Mouse (Mus musculus): Measurements from ENCODE around the gene Atp5g2. TPM values are rescaled to one million over a fixed set of nuclear protein-coding genes. Genes with fewer than 3 reads are reported as not detected.

Atp5g2 gene
- polyA plus RNA-seq, 1 experiment: 53.6 TPM

GRCm38 (mm10) chr15:102685791-102686190 lies 13.6 kb upstream of the Atp5g2 start:
- peaks cover 5% of the 10 kb centered on the region for H3K4me1 ChIP-seq (ENCODE audit: control insufficient read depth, insufficient read depth, low read length)
- H3K27ac ChIP-seq (ENCODE audit: control insufficient read depth, insufficient read depth, low read depth, low read length): no peak overlapping the region
- no peaks in the 10 kb centered on the region for H3K36me3 ChIP-seq (ENCODE audit: control insufficient read depth, insufficient read depth, low read length)
- H3K4me3 ChIP-seq (ENCODE audit: control insufficient read depth, low read depth, low read length): no peak overlapping the region
- no peaks in the 10 kb centered on the region for H3K27me3 ChIP-seq (ENCODE audit: control insufficient read depth, insufficient read depth, low read length)
- TF ChIP-seq POLR2A (IDR thresholded peaks at IDR 0.05; ENCODE audit: control insufficient read depth, low read depth, low read length) (no peak), CTCF (IDR thresholded peaks at IDR 0.05; ENCODE audit: control insufficient read depth, insufficient read depth, insufficient replicate concordance, low read depth, low read length) (no peak)

GRCm38 (mm10) chr15:102683670-102684069 lies 11.5 kb upstream of the Atp5g2 start:
- no peaks in the 10 kb centered on the region for H3K36me3 ChIP-seq (ENCODE audit: control insufficient read depth, insufficient read depth, low read length)
- TF ChIP-seq CTCF (IDR thresholded peaks at IDR 0.05; ENCODE audit: control insufficient read depth, insufficient read depth, insufficient replicate concordance, low read depth, low read length) (peak; percentile 26; the same call in 1 of the 2 replicates), POLR2A (IDR thresholded peaks at IDR 0.05; ENCODE audit: control insufficient read depth, low read depth, low read length) (no peak)
- no peaks in the 10 kb centered on the region for H3K27me3 ChIP-seq (ENCODE audit: control insufficient read depth, insufficient read depth, low read length)
- H3K4me3 ChIP-seq (ENCODE audit: control insufficient read depth, low read depth, low read length): no peak overlapping the region
- H3K27ac ChIP-seq (ENCODE audit: control insufficient read depth, insufficient read depth, low read depth, low read length): no peak overlapping the region
- H3K4me1 ChIP-seq (ENCODE audit: control insufficient read depth, insufficient read depth, low read length): peaks cover 5% of the 10 kb centered on the region

GRCm38 (mm10) chr15:102676345-102676744 lies 4.2 kb upstream of the Atp5g2 start:
- Histone ChIP-seq H3K36me3 (ENCODE audit: control insufficient read depth, insufficient read depth, low read length) (no peaks in the 10 kb centered on the region), H3K27ac (ENCODE audit: control insufficient read depth, insufficient read depth, low read depth, low read length) (no peak overlapping the region), H3K4me3 (ENCODE audit: control insufficient read depth, low read depth, low read length) (no peak overlapping the region), H3K4me1 (ENCODE audit: control insufficient read depth, insufficient read depth, low read length) (peaks cover 13% of the 10 kb centered on the region), H3K27me3 (ENCODE audit: control insufficient read depth, insufficient read depth, low read length) (no peaks in the 10 kb centered on the region)
- TF ChIP-seq POLR2A (IDR thresholded peaks at IDR 0.05; ENCODE audit: control insufficient read depth, low read depth, low read length) (no peak), CTCF (IDR thresholded peaks at IDR 0.05; ENCODE audit: control insufficient read depth, insufficient read depth, insufficient replicate concordance, low read depth, low read length) (no peak)

GRCm38 (mm10) chr15:102673548-102673947 lies 1.4 kb upstream of the Atp5g2 start:
- peak overlapping the region; percentile 12; the same call in 1 of the 2 replicates for H3K4me3 ChIP-seq (ENCODE audit: control insufficient read depth, low read depth, low read length)
- peak overlapping the region; percentile 67 for H3K27ac ChIP-seq (ENCODE audit: control insufficient read depth, insufficient read depth, low read depth, low read length)
- no peaks in the 10 kb centered on the region for H3K36me3 ChIP-seq (ENCODE audit: control insufficient read depth, insufficient read depth, low read length)
- no peaks in the 10 kb centered on the region for H3K27me3 ChIP-seq (ENCODE audit: control insufficient read depth, insufficient read depth, low read length)
- H3K4me1 ChIP-seq (ENCODE audit: control insufficient read depth, insufficient read depth, low read length): peaks cover 18% of the 10 kb centered on the region
- TF ChIP-seq POLR2A (IDR thresholded peaks at IDR 0.05; ENCODE audit: control insufficient read depth, low read depth, low read length) (no peak), CTCF (IDR thresholded peaks at IDR 0.05; ENCODE audit: control insufficient read depth, insufficient read depth, insufficient replicate concordance, low read depth, low read length) (no peak)

GRCm38 (mm10) chr15:102671721-102672214 lies 384 bp downstream of the Atp5g2 start:
- Histone ChIP-seq H3K27ac (ENCODE audit: control insufficient read depth, insufficient read depth, low read depth, low read length) (peak overlapping the region; percentile 85), H3K36me3 (ENCODE audit: control insufficient read depth, insufficient read depth, low read length) (no peaks in the 10 kb centered on the region), H3K4me3 (ENCODE audit: control insufficient read depth, low read depth, low read length) (peak overlapping the region; percentile 86), H3K4me1 (ENCODE audit: control insufficient read depth, insufficient read depth, low read length) (peaks cover 18% of the 10 kb centered on the region), H3K27me3 (ENCODE audit: control insufficient read depth, insufficient read depth, low read length) (no peaks in the 10 kb centered on the region)
- TF ChIP-seq CTCF (IDR thresholded peaks at IDR 0.05; ENCODE audit: control insufficient read depth, insufficient read depth, insufficient replicate concordance, low read depth, low read length) (no peak), POLR2A (IDR thresholded peaks at IDR 0.05; ENCODE audit: control insufficient read depth, low read depth, low read length) (peak; percentile 82)

GRCm38 (mm10) chr15:102670767-102671575 lies 1.2 kb downstream of the Atp5g2 start:
- TF ChIP-seq POLR2A (IDR thresholded peaks at IDR 0.05; ENCODE audit: control insufficient read depth, low read depth, low read length) (peak; percentile 91), CTCF (IDR thresholded peaks at IDR 0.05; ENCODE audit: control insufficient read depth, insufficient read depth, insufficient replicate concordance, low read depth, low read length) (peak; percentile 99)
- H3K27ac ChIP-seq (ENCODE audit: control insufficient read depth, insufficient read depth, low read depth, low read length): peak overlapping the region; percentile 96
- H3K36me3 ChIP-seq (ENCODE audit: control insufficient read depth, insufficient read depth, low read length): no peaks in the 10 kb centered on the region
- no peaks in the 10 kb centered on the region for H3K27me3 ChIP-seq (ENCODE audit: control insufficient read depth, insufficient read depth, low read length)
- H3K4me1 ChIP-seq (ENCODE audit: control insufficient read depth, insufficient read depth, low read length): peaks cover 18% of the 10 kb centered on the region
- H3K4me3 ChIP-seq (ENCODE audit: control insufficient read depth, low read depth, low read length): peak overlapping the region; percentile 96

GRCm38 (mm10) chr15:102670281-102670680 lies 1.9 kb downstream of the Atp5g2 start:
- no peaks in the 10 kb centered on the region for H3K36me3 ChIP-seq (ENCODE audit: control insufficient read depth, insufficient read depth, low read length)
- TF ChIP-seq CTCF (IDR thresholded peaks at IDR 0.05; ENCODE audit: control insufficient read depth, insufficient read depth, insufficient replicate concordance, low read depth, low read length) (no peak), POLR2A (IDR thresholded peaks at IDR 0.05; ENCODE audit: control insufficient read depth, low read depth, low read length) (no peak)
- no peaks in the 10 kb centered on the region for H3K27me3 ChIP-seq (ENCODE audit: control insufficient read depth, insufficient read depth, low read length)
- peaks cover 18% of the 10 kb centered on the region for H3K4me1 ChIP-seq (ENCODE audit: control insufficient read depth, insufficient read depth, low read length)
- H3K27ac ChIP-seq (ENCODE audit: control insufficient read depth, insufficient read depth, low read depth, low read length): peak overlapping the region; percentile 96
- peak overlapping the region; percentile 96 for H3K4me3 ChIP-seq (ENCODE audit: control insufficient read depth, low read depth, low read length)

Data from testis, adult 2 months (tissue).